Comparison of ENCODE assay signal across 29 mouse cellular contexts in the genomic region with DNA sequence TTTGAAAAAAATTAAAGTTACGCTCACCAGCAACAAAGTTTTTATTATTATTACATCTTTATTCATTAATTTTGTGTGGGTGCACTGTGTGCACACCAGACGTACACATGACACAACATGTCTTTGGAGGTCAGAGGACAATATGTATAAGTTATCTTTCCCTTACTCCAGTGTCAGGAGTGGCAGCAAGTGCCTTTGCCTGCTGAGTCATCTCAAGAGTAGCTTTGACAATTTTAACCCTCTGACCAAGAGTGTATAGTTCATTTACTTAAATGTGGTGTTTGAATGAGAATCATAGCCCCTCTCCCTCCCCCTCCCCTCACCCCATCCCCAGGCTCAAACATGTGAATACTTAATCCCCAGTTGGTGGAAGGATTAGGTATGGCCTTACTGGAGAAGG.
"Had no signal": no experiment of that assay in that cellular context is flagged by ENCODE, and none has a peak within 500 bp of the region (broad histone marks: within the 10 kb centered on the region; RNA-seq: fewer than 3 reads in every experiment).

No protein-coding gene starts in this region.

- H3K9me3 ChIP-seq: limb, embryonic 10.5 days; limb, embryonic 12.5 days; limb, embryonic 13.5 days; limb, embryonic 15.5 days; liver, embryonic 15.5 days; lung, embryonic 15.5 days; megakaryocyte, embryonic 14.5 days; midbrain, embryonic 10.5 days; midbrain, embryonic 12.5 days; midbrain, embryonic 13.5 days; midbrain, embryonic 15.5 days had no signal

- DNase-seq: left cerebral cortex, postnatal 4 days; liver; liver, postnatal 0 days; lung, adult 18-20 months; lung, adult 2 months; lung, embryonic 14.5 days; lung, postnatal 10 days; lung, postnatal 14 days; lung, postnatal 36 days; lung, postnatal 4 days; midbrain, embryonic 14.5 days had no signal

- ATAC-seq: liver, postnatal 0 days; lung, postnatal 0 days; midbrain, embryonic 13.5 days; midbrain, embryonic 15.5 days; midbrain, embryonic 16.5 days had no signal

- H3K4me1 ChIP-seq: limb, embryonic 10.5 days; limb, embryonic 12.5 days; limb, embryonic 13.5 days; limb, embryonic 15.5 days; lung, embryonic 15.5 days; midbrain, embryonic 12.5 days; midbrain, embryonic 13.5 days; midbrain, embryonic 15.5 days had no signal

- H3K4me2 ChIP-seq: limb, embryonic 12.5 days; limb, embryonic 13.5 days; limb, embryonic 15.5 days; liver, embryonic 15.5 days; lung, embryonic 14.5 days; lung, embryonic 15.5 days; midbrain, embryonic 11.5 days; midbrain, embryonic 12.5 days; midbrain, embryonic 13.5 days; midbrain, embryonic 15.5 days had no signal

- H3K4me3 ChIP-seq: left cerebral cortex, adult 2 months; limb, embryonic 10.5 days; limb, embryonic 12.5 days; limb, embryonic 13.5 days; limb, embryonic 15.5 days; liver, embryonic 15.5 days; lung, embryonic 15.5 days; midbrain, embryonic 10.5 days; midbrain, embryonic 12.5 days; midbrain, embryonic 13.5 days; midbrain, embryonic 15.5 days; myocyte had no signal

- H3K9ac ChIP-seq: limb, embryonic 12.5 days; limb, embryonic 13.5 days; limb, embryonic 15.5 days; liver, embryonic 14.5 days; liver, embryonic 15.5 days; liver, postnatal 0 days; lung, embryonic 14.5 days; lung, embryonic 15.5 days; midbrain, embryonic 12.5 days; midbrain, embryonic 13.5 days; midbrain, embryonic 15.5 days had no signal

- H3K27ac ChIP-seq: left cerebral cortex, adult 2 months; limb, embryonic 10.5 days; limb, embryonic 12.5 days; limb, embryonic 13.5 days; limb, embryonic 15.5 days; liver, embryonic 14.5 days; liver, embryonic 15.5 days; lung, embryonic 15.5 days; macrophage; midbrain, embryonic 10.5 days; midbrain, embryonic 12.5 days; midbrain, embryonic 13.5 days; midbrain, embryonic 15.5 days had no signal

- H3K27me3 ChIP-seq: limb, embryonic 12.5 days; limb, embryonic 13.5 days; limb, embryonic 15.5 days; liver, embryonic 15.5 days; lung, embryonic 15.5 days; megakaryocyte, embryonic 14.5 days; midbrain, embryonic 12.5 days; midbrain, embryonic 13.5 days; midbrain, embryonic 15.5 days had no signal
